Mouse (Mus musculus): ENCODE results near the gene Fgd6. TPM values are rescaled to one million over a fixed set of nuclear protein-coding genes. Genes with fewer than 3 reads are reported as not detected.
A peak's percentile ranks its signal among the peaks of the same experiment; 100 is the strongest.

Fgd6 gene
- total and polyA plus RNA-seq, 3 experiments = 1.2 to 2.8 TPM; not detected in 1

DNA sequence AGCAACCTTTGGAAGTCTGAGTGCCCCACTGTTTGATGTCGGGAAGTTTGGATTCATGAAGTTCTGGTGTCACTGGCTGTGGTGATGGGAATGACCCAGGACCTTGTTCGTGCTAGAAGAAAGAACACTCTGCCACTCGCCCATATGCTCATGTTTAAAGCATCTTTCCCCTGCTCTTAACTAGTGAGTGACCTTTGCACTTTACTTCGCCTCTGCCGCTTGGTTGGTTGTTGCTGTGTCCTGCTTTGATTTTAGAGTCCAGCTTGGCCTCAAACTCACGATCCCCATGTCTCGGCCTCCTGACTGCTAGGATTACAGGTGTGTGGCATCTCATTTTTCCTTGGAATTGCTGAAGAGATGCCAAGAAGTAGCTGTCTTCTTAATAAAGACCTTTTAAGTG, 35.8 kb downstream of the Fgd6 start:
- Histone ChIP-seq H3K79me2 (ENCODE audit: control insufficient read depth, insufficient read depth, low read length, poor library complexity) (no peaks in the 10 kb centered on the region), H3K9ac (ENCODE audit: control insufficient read depth, low read depth, low read length, poor library complexity, severe bottlenecking) (no peak overlapping the region), H3K36me3 (ENCODE audit: control insufficient read depth in 1 of 2, insufficient read depth in 2 of 2, low read length in 2 of 2) (peaks cover 0 to 10% of the 10 kb centered on the region in 2 experiments; a peak in 2 of 4 replicates), H3K27me3 (ENCODE audit: control insufficient read depth in 1 of 2, insufficient read depth in 2 of 2, low read length in 2 of 2) (no peaks in the 10 kb centered on the region), H3K9me3 (replicated peaks; ENCODE audit: insufficient read depth, low read length) (no peaks in the 10 kb centered on the region), H3K27ac (ENCODE audit: control insufficient read depth, low read depth, low read length) (no peak overlapping the region), H3K4me3 (ENCODE audit: control insufficient read depth in 1 of 2, insufficient read depth in 1 of 2, low read depth in 2 of 2, low read length in 2 of 2) (no peak overlapping the region), H3K4me1 (ENCODE audit: control insufficient read depth in 1 of 2, insufficient read depth in 2 of 2, low read length in 2 of 2) (peaks cover 4 to 11% of the 10 kb centered on the region in 2 experiments)
- TF ChIP-seq SMC3 (IDR thresholded peaks at IDR 0.05; ENCODE audit: low read depth, low read length) (no peak), MYC (IDR thresholded peaks at IDR 0.05; ENCODE audit: low read depth, low read length) (no peak), USF2 (IDR thresholded peaks at IDR 0.05; ENCODE audit: borderline replicate concordance in 1 of 2, insufficient read depth in 1 of 2, low read depth in 1 of 2, low read length in 2 of 2) (no peak), MAX (IDR thresholded peaks at IDR 0.05; ENCODE audit: low read length) (no peak), ZMIZ1 (IDR thresholded peaks at IDR 0.05; ENCODE audit: low read depth, low read length) (no peak), NRF1 (IDR thresholded peaks at IDR 0.05; ENCODE audit: insufficient read depth, low read depth, low read length, poor library complexity, severe bottlenecking) (no peak), TCF12 (IDR thresholded peaks at IDR 0.05; ENCODE audit: low read depth, low read length) (no peak), POLR2AphosphoS2 (IDR thresholded peaks at IDR 0.05; ENCODE audit: low read length) (no peak), ELF1 (IDR thresholded peaks at IDR 0.05; ENCODE audit: low read depth, low read length) (no peak), CTCF (IDR thresholded peaks at IDR 0.05 in 2 of 3, conservative IDR thresholded peaks at IDR 0.05 in 1 of 3; ENCODE audit: control insufficient read depth in 1 of 3, insufficient read depth in 1 of 3, low read depth in 2 of 3, low read length in 3 of 3, poor library complexity in 1 of 3, severe bottlenecking in 1 of 3) (no peak), MAFK (IDR thresholded peaks at IDR 0.05; ENCODE audit: borderline replicate concordance, low read depth, low read length) (no peak), MEF2A (IDR thresholded peaks at IDR 0.05; ENCODE audit: extremely low read depth, insufficient replicate concordance, low read depth, low read length, poor library complexity, severe bottlenecking) (no peak), TBP (IDR thresholded peaks at IDR 0.05; ENCODE audit: low read depth, low read length) (no peak), E2F4 (IDR thresholded peaks at IDR 0.05; ENCODE audit: borderline replicate concordance, low read depth, low read length) (no peak), NELFE (IDR thresholded peaks at IDR 0.05; ENCODE audit: low read depth, low read length) (no peak), ZKSCAN1 (IDR thresholded peaks at IDR 0.05; ENCODE audit: low read depth, low read length) (no peak), GABPA (IDR thresholded peaks at IDR 0.05; ENCODE audit: low read depth, low read length) (no peak), TAL1 (IDR thresholded peaks at IDR 0.05; ENCODE audit: low read length) (no peak), USF1 (IDR thresholded peaks at IDR 0.05; ENCODE audit: low read depth, low read length) (no peak)
- no peak for DNase-seq (ENCODE audit: low read depth, low spot score)

DNA sequence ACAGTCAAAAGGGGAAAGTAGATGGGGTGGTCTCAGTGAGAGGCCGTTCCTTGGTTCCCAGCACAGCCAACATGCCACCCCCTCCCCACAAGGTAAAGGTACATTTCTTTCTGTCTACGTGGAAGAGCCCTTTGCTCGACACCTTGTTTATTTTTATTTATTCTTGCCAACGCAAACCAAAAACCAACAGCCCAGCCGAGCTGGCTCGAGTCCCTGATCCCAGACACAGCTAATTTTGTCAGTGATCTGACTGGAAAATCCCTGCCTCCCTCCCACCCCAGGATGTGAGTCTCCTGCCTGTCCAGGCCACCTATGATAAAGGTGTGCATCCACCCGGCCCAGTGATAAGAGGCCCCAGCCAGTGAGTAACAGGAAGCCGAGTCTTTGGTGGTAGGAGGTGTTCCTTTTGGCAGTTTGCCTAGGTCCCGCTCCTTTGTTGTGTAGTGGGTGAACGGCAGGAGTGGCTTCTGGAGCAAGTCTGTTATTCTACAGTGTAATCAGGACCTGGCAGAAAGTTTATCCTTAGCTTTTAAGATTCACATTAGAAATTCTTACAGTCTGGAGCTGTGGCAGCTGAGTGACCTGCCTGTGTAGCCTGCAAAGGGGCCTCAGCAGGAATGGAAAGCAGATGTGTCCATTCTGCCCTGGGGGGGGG, 36.6 kb downstream of the Fgd6 start:
- Histone ChIP-seq H3K79me2 (ENCODE audit: control insufficient read depth, insufficient read depth, low read length, poor library complexity) (no peaks in the 10 kb centered on the region), H3K27ac (ENCODE audit: control insufficient read depth, low read depth, low read length) (peak overlapping the region; percentile 28; the same call in 1 of the 2 replicates), H3K9ac (ENCODE audit: control insufficient read depth, low read depth, low read length, poor library complexity, severe bottlenecking) (no peak overlapping the region), H3K4me3 (ENCODE audit: control insufficient read depth in 1 of 2, insufficient read depth in 1 of 2, low read depth in 2 of 2, low read length in 2 of 2) (no peak overlapping the region), H3K9me3 (replicated peaks; ENCODE audit: insufficient read depth, low read length) (no peaks in the 10 kb centered on the region), H3K27me3 (ENCODE audit: control insufficient read depth in 1 of 2, insufficient read depth in 2 of 2, low read length in 2 of 2) (no peaks in the 10 kb centered on the region), H3K36me3 (ENCODE audit: control insufficient read depth in 1 of 2, insufficient read depth in 2 of 2, low read length in 2 of 2) (peaks cover 0 to 10% of the 10 kb centered on the region in 2 experiments; a peak in 2 of 4 replicates), H3K4me1 (ENCODE audit: control insufficient read depth in 1 of 2, insufficient read depth in 2 of 2, low read length in 2 of 2) (peaks cover 4 to 11% of the 10 kb centered on the region in 2 experiments)
- peak; percentile 86 for DNase-seq (ENCODE audit: low read depth, low spot score)
- no peak for TF ChIP-seq ZKSCAN1 (IDR thresholded peaks at IDR 0.05; ENCODE audit: low read depth, low read length)
- TF ChIP-seq ETS1 (IDR thresholded peaks at IDR 0.05; ENCODE audit: low read depth, low read length) = 0 out of 2 replicates have a peak, but pooled peaks have one; percentile 9
- TF ChIP-seq TAL1 (IDR thresholded peaks at IDR 0.05; ENCODE audit: low read length) = peak; percentile 51
- no peak for TF ChIP-seq CTCF (IDR thresholded peaks at IDR 0.05 in 2 of 3, conservative IDR thresholded peaks at IDR 0.05 in 1 of 3; ENCODE audit: control insufficient read depth in 1 of 3, insufficient read depth in 1 of 3, low read depth in 2 of 3, low read length in 3 of 3, poor library complexity in 1 of 3, severe bottlenecking in 1 of 3)
- no peak for TF ChIP-seq MAFK (IDR thresholded peaks at IDR 0.05; ENCODE audit: borderline replicate concordance, low read depth, low read length)
- TF ChIP-seq NRF1 (IDR thresholded peaks at IDR 0.05; ENCODE audit: insufficient read depth, low read depth, low read length, poor library complexity, severe bottlenecking) = no peak
- no peak for TF ChIP-seq POLR2AphosphoS5 (IDR thresholded peaks at IDR 0.05; ENCODE audit: borderline replicate concordance, low read depth, low read length)
- no peak for TF ChIP-seq ZMIZ1 (IDR thresholded peaks at IDR 0.05; ENCODE audit: low read depth, low read length)
- peak; percentile 57 for TF ChIP-seq GATA1 (IDR thresholded peaks at IDR 0.05; ENCODE audit: low read depth, low read length)
- TF ChIP-seq CHD2 (IDR thresholded peaks at IDR 0.05; ENCODE audit: low read length) = no peak
- peak; percentile 48; the same call in 1 of the 2 replicates for TF ChIP-seq TCF12 (IDR thresholded peaks at IDR 0.05; ENCODE audit: low read depth, low read length)
- TF ChIP-seq HCFC1 (IDR thresholded peaks at IDR 0.05; ENCODE audit: low read depth, low read length) = no peak
- TF ChIP-seq EP300 (IDR thresholded peaks at IDR 0.05; ENCODE audit: low read depth in 1 of 2, low read length in 2 of 2) = peak; percentile 40 to 71
- no peak for TF ChIP-seq USF2 (IDR thresholded peaks at IDR 0.05; ENCODE audit: borderline replicate concordance in 1 of 2, insufficient read depth in 1 of 2, low read depth in 1 of 2, low read length in 2 of 2)
- no peak; the same call in 1 of the 2 replicates for TF ChIP-seq RCOR1 (IDR thresholded peaks at IDR 0.05; ENCODE audit: low read depth, low read length)
- no peak for TF ChIP-seq POLR2AphosphoS2 (IDR thresholded peaks at IDR 0.05; ENCODE audit: low read length)
- TF ChIP-seq ELF1 (IDR thresholded peaks at IDR 0.05; ENCODE audit: low read depth, low read length) = no peak
- no peak for TF ChIP-seq NELFE (IDR thresholded peaks at IDR 0.05; ENCODE audit: low read depth, low read length)
- TF ChIP-seq SIN3A (IDR thresholded peaks at IDR 0.05; ENCODE audit: low read length) = no peak

Measured in MEL (cell line).